Mouse (Mus musculus) Muller cell, postnatal 12 days (primary cell): ENCODE measurements around the gene Mrps27.

Source experiments
- DNase-seq: peaks from one replicate; pipeline ENCODE4 v3.0.0-alpha.2; 2015; ENCODE audit errors: inconsistent ontology term

Mrps27 gene

GRCm38 (mm10) chr13:99387901-99388811, 43.6 kb downstream of the Mrps27 start:
- no peak for DNase-seq

DNA sequence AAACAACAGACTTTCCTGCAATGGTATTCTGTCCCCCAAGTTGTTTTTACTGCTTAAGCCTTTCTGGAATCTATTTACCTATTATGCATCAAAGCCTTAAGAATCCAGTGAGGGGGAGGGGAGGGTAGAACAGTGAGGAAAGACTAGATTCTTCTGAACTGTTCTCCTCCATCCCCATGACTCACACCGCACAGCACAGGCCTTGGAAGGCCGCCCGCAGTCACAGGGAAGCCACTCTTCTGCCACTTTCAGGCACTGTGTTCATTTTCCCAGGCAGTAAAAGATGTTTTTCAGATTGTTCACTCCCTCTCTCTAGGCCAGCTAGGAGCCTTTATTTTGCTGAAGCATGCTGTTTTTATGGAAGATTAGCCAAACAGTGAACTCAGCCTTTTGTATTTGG, 46.8 kb downstream of the Mrps27 start:
- DNase-seq: peak; percentile 94

GRCm38 (mm10) chr13:99393128-99393527, 48.5 kb downstream of the Mrps27 start:
- DNase-seq: no peak

- no peak for DNase-seq
Measured at GRCm38 (mm10) chr13:99394694-99395093, 50.1 kb downstream of the Mrps27 start.

GRCm38 (mm10) chr13:99395531-99395930, 50.9 kb downstream of the Mrps27 start:
- DNase-seq: no peak

DNA sequence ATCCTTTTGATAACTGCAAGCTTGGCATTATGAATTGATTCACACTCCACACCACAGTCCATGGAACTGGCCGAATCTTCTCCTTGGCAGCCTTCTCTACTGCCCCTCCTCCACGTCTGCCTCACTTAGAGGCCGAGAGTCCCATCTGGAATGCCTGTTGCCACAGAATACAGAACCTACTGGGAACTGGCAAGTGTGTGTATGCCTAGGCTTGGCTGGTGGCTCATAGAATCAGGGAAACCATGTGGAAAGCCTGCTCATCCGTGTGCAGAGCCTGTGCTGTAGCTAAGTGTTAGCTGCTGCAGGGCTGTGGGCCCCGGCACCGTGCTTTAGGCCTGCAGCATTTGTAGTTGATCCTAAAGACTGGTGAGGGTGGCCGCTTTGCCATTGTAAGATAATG, 52.6 kb downstream of the Mrps27 start:
- peak; percentile 86 for DNase-seq

DNA sequence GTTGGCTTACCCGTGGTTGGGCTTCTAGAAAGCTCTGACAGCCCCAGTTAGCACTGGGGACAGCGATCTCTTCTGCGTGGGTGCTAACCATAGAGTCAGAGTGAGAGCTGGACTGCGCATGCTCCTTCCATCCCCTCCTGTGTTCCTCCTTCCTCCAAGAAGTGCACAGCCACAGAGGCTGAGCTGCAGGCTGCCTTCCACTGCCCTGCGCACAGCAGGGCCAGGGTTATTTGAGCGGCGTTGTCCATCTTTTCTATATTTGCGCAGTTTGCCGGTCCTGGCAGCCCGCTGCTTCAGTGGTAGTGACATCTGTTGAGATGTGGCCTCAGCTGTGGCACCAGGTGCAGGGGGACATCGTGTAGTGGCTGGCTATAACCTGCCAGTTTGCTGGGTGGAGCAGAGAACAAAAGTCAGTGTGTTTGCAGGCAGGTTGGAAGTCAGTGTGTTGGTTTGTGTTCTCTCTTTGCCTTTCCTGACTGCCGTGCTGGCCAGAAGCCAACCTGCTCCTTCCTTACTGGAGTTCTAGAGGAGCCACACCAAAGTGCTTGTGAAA, 53.6 kb downstream of the Mrps27 start:
- no peak for DNase-seq

DNA sequence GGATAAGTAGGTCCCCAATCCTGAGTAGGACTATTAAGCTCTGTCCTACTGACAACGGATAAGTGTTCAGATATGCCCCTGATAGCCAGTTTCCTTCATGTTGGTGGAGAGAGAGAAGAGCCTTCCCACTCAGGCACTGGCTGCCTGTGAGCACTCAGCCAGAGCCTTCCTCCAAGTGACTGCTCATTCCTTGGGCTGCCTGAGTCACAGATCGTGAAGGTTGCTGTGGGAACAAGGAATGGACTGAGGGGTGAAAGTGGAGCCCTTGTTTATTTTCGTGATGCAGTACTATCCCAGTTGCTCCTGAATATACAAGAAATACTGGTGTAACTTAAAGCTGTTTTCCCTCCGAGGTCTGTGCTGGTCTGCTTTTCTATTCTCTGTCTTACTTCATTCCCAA, 54.8 kb downstream of the Mrps27 start:
- no peak for DNase-seq

GRCm38 (mm10) chr13:99409216-99409615, 64.6 kb downstream of the Mrps27 start:
- no peak for DNase-seq

DNA sequence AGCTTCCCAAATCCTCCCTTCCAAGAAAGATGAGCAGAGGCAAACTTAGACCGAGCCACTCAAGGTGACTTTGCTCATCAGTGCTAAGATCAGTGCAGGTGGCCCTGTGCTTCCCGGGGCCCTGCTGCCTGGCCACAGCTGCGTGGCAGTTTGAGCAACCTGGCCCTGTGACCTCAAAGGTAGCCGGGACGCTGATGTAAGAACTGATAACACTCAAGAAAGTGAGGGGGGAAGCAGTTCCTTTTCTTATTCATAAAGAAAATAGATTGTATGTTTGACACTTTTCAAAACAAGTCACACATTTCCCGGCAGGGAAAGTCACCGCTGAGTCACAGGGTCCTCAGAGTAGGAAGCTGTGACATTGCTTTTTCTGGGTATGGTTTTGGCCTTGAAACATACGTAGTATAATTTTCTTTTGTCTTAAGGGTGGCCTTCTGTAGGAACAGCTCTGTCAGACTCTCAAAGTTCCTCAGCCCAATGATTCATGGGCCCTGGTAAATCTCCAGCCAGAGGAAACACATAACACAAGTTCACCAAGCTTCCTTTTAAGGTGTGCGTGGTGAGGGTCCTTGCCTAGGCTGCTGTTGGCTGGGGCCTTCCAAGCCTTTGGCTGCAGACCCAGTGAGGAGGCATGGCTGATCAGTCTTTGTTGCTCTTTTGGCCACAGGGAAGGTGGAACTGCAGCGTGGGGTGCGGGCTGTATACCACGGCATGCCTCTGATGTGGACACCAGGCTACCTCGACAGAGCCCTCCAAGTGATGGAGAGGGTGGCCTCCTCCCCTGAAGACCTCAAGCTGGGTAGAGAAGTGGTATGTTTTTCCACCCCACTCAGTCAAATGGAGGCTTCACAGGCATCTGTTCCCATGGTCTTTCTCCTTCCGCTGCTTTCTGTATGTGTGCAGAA, 66.3 kb downstream of the Mrps27 start:
- no peak for DNase-seq

- DNase-seq: no peak
Measured at GRCm38 (mm10) chr13:99411761-99412160, 67.2 kb downstream of the Mrps27 start.

GRCm38 (mm10) chr13:99412477-99413080, 68.0 kb downstream of the Mrps27 start:
- peak; percentile 58 for DNase-seq

DNA sequence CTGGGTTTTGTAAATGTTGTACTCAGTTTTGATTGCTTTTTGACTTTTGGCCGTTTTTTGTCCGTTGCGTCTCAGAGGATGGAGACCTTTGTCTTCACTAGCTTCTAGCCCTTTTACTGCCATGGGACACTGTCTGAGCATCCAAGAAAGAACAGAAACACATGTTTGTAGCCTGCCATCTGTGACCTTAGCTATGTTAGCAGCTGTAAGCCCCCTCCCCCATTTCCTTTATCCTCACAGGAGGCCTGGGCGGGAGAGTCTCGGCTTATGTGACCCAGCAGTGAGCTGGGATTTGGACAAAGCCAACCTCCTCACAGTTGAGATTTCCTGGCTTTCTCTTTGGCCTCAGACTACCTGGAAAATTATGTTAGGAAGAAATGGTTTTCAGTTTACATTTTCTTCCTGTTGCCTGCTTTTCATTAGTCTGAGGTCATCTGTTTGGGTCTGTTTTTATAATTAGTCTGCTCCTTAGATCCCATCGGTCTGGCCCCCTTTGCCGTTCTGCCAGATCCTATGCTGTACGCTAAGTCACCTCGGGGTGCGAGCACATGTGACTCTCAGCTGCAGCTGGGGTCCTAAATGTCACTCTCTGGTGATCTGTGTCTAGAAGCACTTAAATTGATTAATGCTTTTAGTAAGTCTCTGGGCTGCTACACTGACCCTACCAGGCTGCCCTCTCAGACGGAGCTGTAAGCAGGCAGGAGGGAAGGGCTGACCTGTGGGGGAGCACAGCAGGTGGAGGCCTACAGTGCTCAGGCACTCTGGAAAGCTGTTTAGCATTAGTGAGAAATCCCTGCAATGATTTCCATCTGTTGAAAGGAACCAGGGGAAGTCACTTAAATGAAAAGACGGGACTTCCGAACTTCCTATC, 69.1 kb downstream of the Mrps27 start:
- DNase-seq: no peak

DNA sequence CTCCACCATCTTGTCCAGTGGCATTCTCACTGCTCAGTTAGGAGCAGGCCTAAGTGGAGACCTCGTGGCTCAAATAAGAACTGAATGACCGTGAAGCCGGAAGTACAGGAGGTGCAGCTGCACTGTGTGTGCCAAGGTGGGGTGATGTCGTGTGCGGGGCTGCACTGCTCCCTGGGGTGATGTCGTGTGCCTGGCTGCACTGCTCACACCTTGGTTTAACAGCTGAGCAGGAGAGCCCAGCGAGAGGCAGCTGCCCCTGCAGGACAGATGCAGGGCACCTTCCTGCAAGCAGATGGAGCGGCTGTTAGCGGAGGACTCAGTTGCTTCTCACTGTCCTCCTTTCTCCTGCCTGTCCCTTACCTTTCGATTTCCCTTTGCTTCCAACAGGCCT, 69.8 kb downstream of the Mrps27 start:
- no peak for DNase-seq

DNA sequence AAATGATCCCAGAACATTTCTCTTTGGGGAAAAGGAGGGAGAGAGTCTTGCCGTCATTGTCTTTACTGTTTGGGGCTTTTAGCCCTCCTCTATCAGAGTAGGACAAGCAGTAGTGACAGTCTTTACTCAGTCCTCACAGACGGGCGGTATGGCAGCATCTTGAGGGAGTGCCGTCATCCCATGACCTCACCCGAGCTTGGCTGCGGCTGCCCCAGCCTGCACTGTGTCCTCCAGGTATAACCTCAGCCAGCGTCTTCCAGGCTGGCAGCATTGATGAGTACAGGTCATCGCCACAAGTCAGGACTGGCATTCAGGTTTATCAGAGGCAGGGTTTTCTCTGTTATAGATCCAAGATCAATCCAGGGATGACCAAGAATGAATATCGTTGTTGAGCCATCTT, 72.0 kb downstream of the Mrps27 start:
- no peak for DNase-seq

GRCm38 (mm10) chr13:99423581-99423980, 79.0 kb downstream of the Mrps27 start:
- DNase-seq: no peak

DNA sequence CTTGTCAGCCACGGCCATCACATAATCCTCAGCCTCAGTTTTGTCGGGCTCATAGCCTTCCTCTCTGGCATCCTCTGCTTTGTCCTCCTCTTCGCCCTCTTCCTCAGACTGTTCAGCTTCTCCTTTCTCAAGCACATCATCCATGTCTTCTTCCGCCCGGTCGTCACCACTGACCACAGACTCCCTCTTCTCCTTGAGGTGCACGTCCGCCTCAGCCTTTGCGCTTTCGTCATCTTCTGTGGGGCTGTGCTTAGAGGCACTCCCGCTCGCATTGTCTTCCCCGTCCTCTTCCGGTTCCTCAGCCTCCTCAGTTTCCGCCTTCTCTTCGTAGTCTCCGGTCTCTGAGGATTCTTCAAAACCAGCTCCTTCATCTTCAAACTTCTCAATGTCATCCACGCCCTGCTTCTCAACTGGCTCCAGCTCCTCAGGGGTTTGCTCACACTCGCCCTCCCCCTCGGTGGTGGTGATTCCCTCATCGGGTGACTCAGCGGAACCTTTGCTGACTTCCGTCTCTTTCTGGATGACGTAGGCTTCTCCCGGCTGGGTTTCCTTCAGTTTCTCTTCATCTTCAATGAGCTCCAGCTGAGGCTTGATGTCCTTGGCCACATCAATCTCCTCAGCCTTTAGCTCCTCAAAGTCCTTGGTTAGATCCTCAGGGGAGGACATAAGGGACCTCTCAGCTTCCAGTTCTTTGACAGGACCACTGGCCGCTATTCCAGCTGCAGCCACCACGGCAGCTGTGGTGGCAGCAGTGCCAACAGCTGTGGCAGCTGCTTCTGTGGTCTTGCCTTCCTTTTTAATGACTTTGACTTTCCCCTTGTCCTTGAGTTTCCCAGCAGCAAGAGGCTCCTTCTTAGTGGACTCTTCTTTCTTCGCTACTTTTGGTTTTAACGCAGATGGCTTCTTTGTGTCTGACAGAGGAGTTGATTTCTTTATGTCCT, 88.8 kb downstream of the Mrps27 start:
- no peak for DNase-seq

GRCm38 (mm10) chr13:99434494-99434893, 89.9 kb downstream of the Mrps27 start:
- DNase-seq: no peak

DNA sequence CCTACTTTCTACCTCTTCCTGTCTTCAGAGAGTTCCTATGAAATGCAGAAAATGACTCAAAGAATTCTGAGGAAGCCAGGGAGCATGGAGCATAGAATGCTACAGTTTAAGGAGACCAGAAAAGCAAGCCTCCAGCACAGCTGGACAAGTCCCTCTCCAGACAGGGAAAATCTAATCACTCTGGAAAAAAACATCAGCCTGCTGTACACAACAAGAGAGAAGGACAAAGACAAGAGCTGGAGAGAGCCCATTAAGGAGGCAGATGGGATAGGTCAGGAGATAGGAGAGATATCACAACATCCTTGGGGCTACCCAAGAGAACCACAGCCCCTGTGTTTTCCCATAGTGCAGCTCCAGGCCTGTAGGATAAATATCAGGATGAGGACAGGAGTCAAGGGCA, 92.5 kb downstream of the Mrps27 start:
- no peak for DNase-seq

DNA sequence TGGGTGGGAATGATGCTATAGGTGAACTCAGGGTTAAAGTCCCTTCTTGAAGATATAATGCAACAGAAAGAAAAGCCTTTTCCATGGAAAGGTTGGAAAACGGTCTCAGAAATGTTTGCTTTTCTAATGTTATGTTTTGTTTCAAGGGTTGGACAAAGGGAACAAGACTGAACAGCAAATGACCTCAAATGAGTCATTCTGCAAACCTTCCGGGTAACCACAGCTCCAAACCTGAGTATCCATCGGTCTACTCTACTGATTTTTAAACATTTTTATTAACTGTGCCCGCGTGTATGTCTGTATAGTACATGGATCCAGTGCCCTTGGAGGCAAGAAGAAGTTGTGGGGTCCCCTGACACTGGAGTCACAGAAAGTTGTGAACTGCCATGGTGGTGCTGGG, 94.8 kb downstream of the Mrps27 start:
- DNase-seq: peak; percentile 47
